Mouse (Mus musculus): ENCODE data around the gene Syt5. TPM values are rescaled to one million over a fixed set of nuclear protein-coding genes. Genes with fewer than 3 reads are reported as not detected.
A peak's percentile ranks its signal among the peaks of the same experiment; 100 is the strongest.
"Not testable (repeated sequence)": the region's sequence is repeated elsewhere in the genome, so short reads cannot be mapped to it uniquely, and the experiment has no call there.

The Syt5 gene
- polyA plus RNA-seq, 1 experiment from 2014 or later = 92.2 TPM

- Histone ChIP-seq H3K4me3 (replicated peaks) (no peak overlapping the region), H3K9me3 (no peaks in the 10 kb centered on the region), H3K4me1 (replicated peaks) (peaks cover 4% of the 10 kb centered on the region), H3K36me3 (peaks cover 33% of the 10 kb centered on the region), H3K27ac (no peak overlapping the region), H3K4me2 (replicated peaks) (no peak overlapping the region), H3K9ac (replicated peaks) (no peak overlapping the region), H3K27me3 (peaks cover 3% of the 10 kb centered on the region)
- ATAC-seq = no peak
- 60% methylated on average over 4 of the region's 4 CpGs for WGBS
These were observed 10.2 kb downstream of the Syt5 start for GRCm38 (mm10) chr7:4537181-4537580.

- Histone ChIP-seq H3K36me3 (peaks cover 25% of the 10 kb centered on the region), H3K4me1 (replicated peaks) (peaks cover 11% of the 10 kb centered on the region), H3K4me3 (replicated peaks) (no peak overlapping the region), H3K9ac (replicated peaks) (no peak overlapping the region), H3K4me2 (replicated peaks) (no peak overlapping the region), H3K27me3 (peaks cover 6% of the 10 kb centered on the region), H3K9me3 (no peaks in the 10 kb centered on the region), H3K27ac (no peak overlapping the region)
- WGBS = 87% methylated on average over 4 of the region's 4 CpGs
- ATAC-seq = no peak
These were observed 11.0 kb downstream of the Syt5 start for GRCm38 (mm10) chr7:4536369-4536768.

GRCm38 (mm10) chr7:4532005-4532729, 15.2 kb downstream of the Syt5 start, which contains the start of gene Dnaaf3:
Dnaaf3 (minus strand) TSS chr7:4532453.
- WGBS = 4% methylated on average over 28 of the region's 28 CpGs
- H3K27me3 ChIP-seq = peaks cover 12% of the 10 kb centered on the region
- no peaks in the 10 kb centered on the region for H3K9me3 ChIP-seq
- peaks cover 14% of the 10 kb centered on the region for H3K4me1 ChIP-seq (replicated peaks)
- no peak within 1 kb of the TSS for H3K27ac ChIP-seq
- H3K36me3 ChIP-seq = no peaks in the 10 kb centered on the region
- H3K4me3 ChIP-seq (replicated peaks) = peak within 1 kb of the TSS; percentile 32
- H3K4me2 ChIP-seq (replicated peaks) = peak within 1 kb of the TSS; percentile 50
- peak; percentile 64 for ATAC-seq
- 0 out of 2 replicates have a peak within 1 kb of the TSS, but pooled peaks have one; percentile 23 for H3K9ac ChIP-seq (replicated peaks)

GRCm38 (mm10) chr7:4530166-4530565, 17.2 kb downstream of the Syt5 start:
- H3K27ac ChIP-seq; H3K9ac ChIP-seq (replicated peaks); H3K36me3 ChIP-seq; H3K4me3 ChIP-seq (replicated peaks); H3K9me3 ChIP-seq; ATAC-seq; H3K4me2 ChIP-seq (replicated peaks): not testable (repeated sequence)
- Histone ChIP-seq H3K4me1 (replicated peaks) (peaks cover 27% of the 10 kb centered on the region), H3K27me3 (peaks cover 12% of the 10 kb centered on the region)
- WGBS = 59% methylated on average over 8 of the region's 8 CpGs

- whole genome bisulfite sequencing = 55% methylated on average over 18 of the region's 18 CpGs
These were observed 20.0 kb downstream of the Syt5 start for GRCm38 (mm10) chr7:4527302-4527689.

GRCm38 (mm10) chr7:4526341-4527301, 20.7 kb downstream of the Syt5 start:
- H3K9me3 ChIP-seq = no peaks in the 10 kb centered on the region
- peak; percentile 89 for ATAC-seq
- 24% methylated on average over 40 of the region's 40 CpGs for WGBS

More at GRCm38 (mm10) chr7:4527302-4527689, 20.0 kb downstream of the Syt5 start:
- 0 out of 2 replicates have a peak overlapping the region, but pooled peaks have one; percentile 33 for H3K4me3 ChIP-seq (replicated peaks)
- H3K9ac ChIP-seq (replicated peaks) = no peak overlapping the region
- H3K9me3 ChIP-seq = no peaks in the 10 kb centered on the region
- H3K4me2 ChIP-seq (replicated peaks) = peak overlapping the region; percentile 55
- H3K4me1 ChIP-seq (replicated peaks) = peaks cover 24% of the 10 kb centered on the region
- no peaks in the 10 kb centered on the region for H3K36me3 ChIP-seq
- H3K27ac ChIP-seq = no peak overlapping the region
- peaks cover 11% of the 10 kb centered on the region for H3K27me3 ChIP-seq
- no peak; the same call in 1 of the 2 replicates for ATAC-seq

GRCm38 (mm10) chr7:4524212-4524922, 23.0 kb downstream of the Syt5 start, which contains the start of gene Tnni3:
Tnni3 (minus strand) TSS chr7:4524229.
- not testable (repeated sequence) for H3K9me3 ChIP-seq; H3K36me3 ChIP-seq; H3K9ac ChIP-seq (replicated peaks); H3K27ac ChIP-seq; H3K4me2 ChIP-seq (replicated peaks); H3K4me3 ChIP-seq (replicated peaks)
- peaks cover 24% of the 10 kb centered on the region for H3K27me3 ChIP-seq
- H3K4me1 ChIP-seq (replicated peaks) = peaks cover 19% of the 10 kb centered on the region
- ATAC-seq = 0 out of 2 replicates have a peak, but pooled peaks have one; percentile 12
- WGBS = 68% methylated on average over 15 of the region's 15 CpGs

More at GRCm38 (mm10) chr7:4526341-4527301, 20.7 kb downstream of the Syt5 start:
- peak overlapping the region; percentile 56; the same call in 1 of the 2 replicates for H3K27ac ChIP-seq
- H3K27me3 ChIP-seq = peaks cover 12% of the 10 kb centered on the region; the same call in 1 of the 2 replicates
- peak overlapping the region; percentile 55 for H3K4me2 ChIP-seq (replicated peaks)
- peak overlapping the region; percentile 33 for H3K4me3 ChIP-seq (replicated peaks)
- peaks cover 18% of the 10 kb centered on the region for H3K4me1 ChIP-seq (replicated peaks)
- H3K9ac ChIP-seq (replicated peaks) = peak overlapping the region; percentile 59
- H3K36me3 ChIP-seq = no peaks in the 10 kb centered on the region

- H3K27me3 ChIP-seq = peaks cover 26% of the 10 kb centered on the region
- no peak overlapping the region for H3K9ac ChIP-seq (replicated peaks)
- no peak overlapping the region for H3K4me2 ChIP-seq (replicated peaks)
- no peaks in the 10 kb centered on the region for H3K36me3 ChIP-seq
- 92% methylated on average over 33 of the region's 33 CpGs for WGBS
- ATAC-seq = no peak
- H3K27ac ChIP-seq = no peak overlapping the region
- H3K9me3 ChIP-seq = no peaks in the 10 kb centered on the region
- H3K4me3 ChIP-seq (replicated peaks) = no peak overlapping the region
- H3K4me1 ChIP-seq (replicated peaks) = peaks cover 19% of the 10 kb centered on the region
These were observed 23.9 kb downstream of the Syt5 start for GRCm38 (mm10) chr7:4523205-4524130.

GRCm38 (mm10) chr7:4522292-4522691, 25.0 kb downstream of the Syt5 start:
- WGBS = 81% methylated on average over 6 of the region's 6 CpGs

GRCm38 (mm10) chr7:4521231-4522003, 25.9 kb downstream of the Syt5 start:
- Histone ChIP-seq H3K9ac (replicated peaks) (no peak overlapping the region; the same call in 1 of the 2 replicates), H3K27ac (no peak overlapping the region), H3K9me3 (no peaks in the 10 kb centered on the region), H3K36me3 (no peaks in the 10 kb centered on the region), H3K4me2 (replicated peaks) (peak overlapping the region; percentile 48), H3K27me3 (peaks cover 19% of the 10 kb centered on the region), H3K4me3 (replicated peaks) (peak overlapping the region; percentile 23), H3K4me1 (replicated peaks) (peaks cover 13% of the 10 kb centered on the region)
- 36% methylated on average over 32 of the region's 32 CpGs for WGBS
- no peak for ATAC-seq

More at GRCm38 (mm10) chr7:4522292-4522691, 25.0 kb downstream of the Syt5 start:
- Histone ChIP-seq H3K9ac (replicated peaks) (no peak overlapping the region), H3K27me3 (peaks cover 20% of the 10 kb centered on the region), H3K4me2 (replicated peaks) (no peak overlapping the region), H3K27ac (no peak overlapping the region), H3K36me3 (no peaks in the 10 kb centered on the region), H3K9me3 (no peaks in the 10 kb centered on the region), H3K4me3 (replicated peaks) (no peak overlapping the region), H3K4me1 (replicated peaks) (peaks cover 18% of the 10 kb centered on the region)
- ATAC-seq = no peak

All from midbrain, embryonic 13.5 days (tissue).